Mouse (Mus musculus) thymus, postnatal 0 days (tissue): ENCODE measurements around the gene Apba2. TPM values are rescaled to one million over a fixed set of nuclear protein-coding genes. Genes with fewer than 3 reads are reported as not detected.

Experiments
- DNase-seq: peaks from one replicate; pipeline ENCODE4 v3.0.0-alpha.2; 2015; ENCODE audit warnings: low spot score
- polyA plus RNA-seq: library from polyadenylated mRNA; unstranded; fragments of >200 nt; fragmentation: Nextera tagmentation; extraction: Ambion mirVana; gene quantifications from 2 replicates; pipeline ENCODE4 v1.2.1, GENCODE M21; 2015

The Apba2 gene
- polyA plus RNA-seq, 1 experiment from 2014 or later, result 4.3 TPM

GRCm38 (mm10) chr7:64791145-64791544 is 289.6 kb downstream of the Apba2 start:
- DNase-seq, result no peak

DNA sequence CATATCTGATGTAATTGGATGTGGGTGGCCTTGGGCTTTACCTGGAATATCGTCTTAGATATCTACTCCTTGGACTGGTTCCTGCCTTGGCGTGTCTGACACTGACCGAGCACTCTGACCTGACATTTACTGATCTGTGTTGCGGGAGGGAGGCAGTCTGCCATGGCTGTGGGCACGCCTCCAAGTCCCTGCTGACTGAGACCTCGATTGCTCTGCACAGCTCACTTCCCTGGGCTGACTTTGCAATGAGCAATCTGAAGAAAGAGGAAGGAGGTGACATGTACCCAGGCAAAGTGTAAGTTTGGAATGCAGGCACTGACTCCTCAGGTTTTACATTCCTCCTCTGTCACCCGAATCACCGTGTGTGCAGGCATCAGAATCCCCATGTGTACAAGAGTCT is 290.5 kb downstream of the Apba2 start:
- no peak for DNase-seq

- no peak for DNase-seq
These were observed 294.0 kb downstream of the Apba2 start for GRCm38 (mm10) chr7:64795554-64795953.

Other genes starting within 250 kb of the Apba2 start
- gene Mtmr10, start 214.1 kb upstream of the Apba2 start, polyA plus RNA-seq, result 8.1 and 9.4 TPM in 2 replicates
- 3.7 and 5.9 TPM in 2 replicates for gene Fan1, start 127.6 kb upstream of the Apba2 start, polyA plus RNA-seq
- gene Mphosph10, start 109.4 kb upstream of the Apba2 start, polyA plus RNA-seq, result 46.5 and 49.1 TPM in 2 replicates
- 55.6 and 58.3 TPM in 2 replicates for gene Mcee, start 109.1 kb upstream of the Apba2 start, polyA plus RNA-seq